ENCODE assay signal across 13 mouse cellular contexts in genomic region chr2:166732860-166733259, GRCm38 (mm10).
"Had no signal": no experiment of that assay in that cellular context is flagged by ENCODE, and none has a peak within 500 bp of the region (broad histone marks: within the 10 kb centered on the region; RNA-seq: fewer than 3 reads in every experiment).

No protein-coding gene starts in this region.

- H3K4me3 ChIP-seq: layer of hippocampus, adult 2 months; limb, embryonic 13.5 days; midbrain, embryonic 10.5 days; midbrain, embryonic 15.5 days had no signal

- DNase-seq: kidney, adult 18-20 months; kidney, postnatal 10 days; kidney, postnatal 4 days; left cerebral cortex, postnatal 4 days; lung, adult 18-20 months; right cerebral cortex, adult 18-20 months; thymus, adult 18-20 months; thymus, postnatal 14 days had no signal

- H3K27ac ChIP-seq: layer of hippocampus, adult 2 months; limb, embryonic 13.5 days; liver, embryonic 14.5 days; midbrain, embryonic 10.5 days; midbrain, embryonic 15.5 days had no signal

- H3K36me3 ChIP-seq: limb, embryonic 13.5 days; midbrain, embryonic 10.5 days; midbrain, embryonic 15.5 days had no signal

- H3K9me3 ChIP-seq: limb, embryonic 13.5 days; midbrain, embryonic 10.5 days; midbrain, embryonic 15.5 days had no signal

- H3K4me2 ChIP-seq: limb, embryonic 13.5 days; midbrain, embryonic 15.5 days had no signal

- ATAC-seq: midbrain, embryonic 15.5 days had no signal

- H3K27me3 ChIP-seq: limb, embryonic 13.5 days; midbrain, embryonic 15.5 days had no signal

- H3K9ac ChIP-seq: limb, embryonic 13.5 days; liver, embryonic 14.5 days; midbrain, embryonic 15.5 days had no signal
